Mouse (Mus musculus) bone marrow macrophage, adult 2 months (primary cell): ENCODE results near the gene Trim72. TPM values are rescaled to one million over a fixed set of nuclear protein-coding genes. Genes with fewer than 3 reads are reported as not detected.

Experiments
- H3K27ac ChIP-seq: 2 replicates; pipeline ENCODE4 v1.5.1; 2012; ENCODE audit warnings: low read depth, low read length; ENCODE audit not compliant: insufficient read depth
- H3K4me1 ChIP-seq: 2 replicates; pipeline ENCODE4 v1.6.1; 2012; ENCODE audit warnings: low read length; ENCODE audit not compliant: control insufficient read depth, insufficient read depth
- H3K4me3 ChIP-seq: 2 replicates; pipeline ENCODE4 v1.5.1; 2012; ENCODE audit warnings: mild to moderate bottlenecking, low read length, moderate library complexity; ENCODE audit not compliant: insufficient read depth
- CTCF ChIP-seq: IDR thresholded peaks from 2 replicates; pipeline ENCODE4 v1.5.1; 2012; ENCODE audit warnings: low read depth, mild to moderate bottlenecking, low read length, moderate library complexity
- POLR2A ChIP-seq: IDR thresholded peaks from 2 replicates; pipeline ENCODE4 v1.6.1; 2012; ENCODE audit warnings: mild to moderate bottlenecking, low read depth, low read length, borderline replicate concordance
- polyA plus RNA-seq: library from polyadenylated mRNA; stranded (reverse); fragments of >200 nt; gene quantifications from 2 replicates; pipeline ENCODE4 v1.2.4, GENCODE M21; 2012; ENCODE audit not compliant: missing spikeins, insufficient read depth, insufficient read length

Gene Trim72
- polyA plus RNA-seq, 1 experiment, result not detected

DNA sequence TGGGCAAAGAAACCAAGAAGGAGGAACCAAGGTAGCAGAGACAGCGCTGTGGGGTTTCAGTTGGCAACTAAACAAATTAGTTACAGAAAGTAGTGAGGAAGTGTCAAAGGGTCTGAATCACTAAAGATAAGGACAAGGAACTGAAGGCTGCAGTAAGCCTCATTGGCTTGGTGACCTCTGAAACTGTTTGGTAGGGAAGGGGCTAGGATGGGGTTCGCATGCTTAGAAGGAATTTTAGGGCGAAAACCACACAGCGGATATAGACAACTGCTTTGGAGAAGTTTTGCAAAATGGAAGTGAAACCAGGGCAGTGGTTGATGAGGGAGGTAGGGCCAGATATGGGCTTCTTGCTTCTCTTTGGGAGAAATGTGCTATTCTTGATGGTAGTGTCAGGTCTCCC, 45.1 kb downstream of the Trim72 start:
- Histone ChIP-seq H3K4me1 (peaks cover 50% of the 10 kb centered on the region), H3K4me3 (peak overlapping the region; percentile 38), H3K27ac (peak overlapping the region; percentile 90)
- no peak for TF ChIP-seq POLR2A

DNA sequence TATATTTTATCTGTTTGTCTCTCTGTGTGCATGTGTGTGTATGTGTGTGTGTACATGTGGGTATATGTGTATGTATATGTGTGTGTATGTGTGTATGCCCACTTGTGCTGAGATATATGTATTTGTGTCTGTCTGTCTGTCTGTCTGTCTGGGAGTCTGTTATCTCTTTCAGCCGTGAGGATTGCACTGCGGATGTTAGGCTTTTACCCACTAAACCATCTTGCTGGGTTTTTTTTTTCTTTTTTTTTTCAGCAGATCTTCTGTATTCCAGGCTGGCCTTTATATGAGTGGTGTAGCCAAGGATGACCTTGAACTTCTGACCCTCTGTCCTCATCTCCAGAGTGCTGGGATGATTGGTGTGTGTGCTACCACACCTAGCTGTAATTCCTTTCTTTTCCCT, 45.5 kb downstream of the Trim72 start:
- peaks cover 55% of the 10 kb centered on the region for H3K4me1 ChIP-seq
- H3K4me3 ChIP-seq, result no peak overlapping the region
- TF ChIP-seq CTCF (no peak), POLR2A (no peak)
- peak overlapping the region; percentile 90 for H3K27ac ChIP-seq

DNA sequence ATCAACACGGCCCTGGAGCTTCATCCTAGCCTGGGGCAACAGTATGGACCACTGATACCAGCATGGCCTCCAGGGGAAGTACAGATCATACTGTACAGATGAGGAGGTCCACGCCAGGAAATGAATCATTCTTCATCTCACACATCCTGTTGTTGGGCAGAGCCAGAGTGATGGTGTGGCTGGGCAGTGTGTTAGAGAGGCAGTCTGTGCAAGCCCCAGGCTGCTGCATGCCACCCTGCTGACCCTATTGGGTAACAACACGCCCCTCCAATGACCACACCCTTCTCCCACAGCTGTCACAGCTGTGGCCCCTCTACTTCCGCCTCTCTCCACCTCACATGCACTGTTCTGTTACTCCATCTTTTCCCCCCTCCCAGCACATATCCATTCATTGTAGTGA, 47.0 kb downstream of the Trim72 start:
- TF ChIP-seq POLR2A (no peak), CTCF (no peak)
- peaks cover 63% of the 10 kb centered on the region for H3K4me1 ChIP-seq
- H3K27ac ChIP-seq, result peak overlapping the region; percentile 89
- H3K4me3 ChIP-seq, result no peak overlapping the region

DNA sequence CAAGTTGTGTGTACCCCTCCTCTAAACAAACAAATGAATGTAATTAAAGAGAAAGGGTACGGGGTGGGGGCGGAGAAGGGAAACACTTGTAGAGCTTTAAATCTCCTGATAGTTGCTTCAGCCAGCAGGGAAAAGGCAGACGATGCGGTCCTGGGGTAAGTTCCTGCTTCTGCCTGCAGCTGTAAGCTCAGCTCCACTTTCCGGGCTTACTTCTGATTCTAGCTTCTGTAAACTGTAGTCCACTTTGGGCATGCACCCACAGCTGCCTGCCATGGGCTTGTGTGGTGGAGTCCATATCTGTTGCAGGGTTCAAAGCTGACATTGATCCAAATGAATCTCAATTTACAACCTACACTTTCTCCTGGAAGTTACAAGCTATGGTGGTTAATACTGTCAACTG, 49.3 kb downstream of the Trim72 start:
- TF ChIP-seq CTCF (no peak), POLR2A (no peak)
- Histone ChIP-seq H3K4me3 (no peak overlapping the region), H3K27ac (peak overlapping the region; percentile 75), H3K4me1 (peaks cover 76% of the 10 kb centered on the region)

DNA sequence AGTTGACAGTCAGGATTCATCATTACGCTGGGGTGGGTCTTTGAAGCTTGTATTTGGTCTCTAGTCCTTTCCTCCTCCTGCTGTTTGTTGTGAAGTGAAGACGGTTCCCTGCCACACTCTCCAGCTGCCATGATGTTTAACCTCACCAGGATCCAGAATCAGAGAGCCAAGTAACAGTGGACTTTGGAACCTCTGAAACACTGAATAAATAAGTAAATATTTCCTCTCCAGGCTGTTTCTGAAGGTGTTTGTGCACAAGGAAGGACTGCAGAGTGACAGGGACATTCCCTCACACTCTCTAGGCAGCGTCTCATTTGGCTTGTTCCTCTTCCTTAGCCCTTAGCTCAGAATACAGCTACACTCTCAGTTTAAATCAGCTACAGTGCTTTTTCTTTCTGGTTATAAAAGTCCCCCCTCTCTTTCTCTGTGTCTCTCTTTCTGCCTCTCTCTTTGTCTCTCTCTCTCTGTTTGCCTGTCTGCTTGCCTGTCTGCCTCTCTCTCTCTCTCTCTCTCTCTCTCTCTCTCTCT, 53.2 kb downstream of the Trim72 start:
- Histone ChIP-seq H3K4me1 (peaks cover 65% of the 10 kb centered on the region), H3K27ac (peak overlapping the region; percentile 64), H3K4me3 (no peak overlapping the region)
- no peak for TF ChIP-seq POLR2A
- TF ChIP-seq CTCF, result no peak

DNA sequence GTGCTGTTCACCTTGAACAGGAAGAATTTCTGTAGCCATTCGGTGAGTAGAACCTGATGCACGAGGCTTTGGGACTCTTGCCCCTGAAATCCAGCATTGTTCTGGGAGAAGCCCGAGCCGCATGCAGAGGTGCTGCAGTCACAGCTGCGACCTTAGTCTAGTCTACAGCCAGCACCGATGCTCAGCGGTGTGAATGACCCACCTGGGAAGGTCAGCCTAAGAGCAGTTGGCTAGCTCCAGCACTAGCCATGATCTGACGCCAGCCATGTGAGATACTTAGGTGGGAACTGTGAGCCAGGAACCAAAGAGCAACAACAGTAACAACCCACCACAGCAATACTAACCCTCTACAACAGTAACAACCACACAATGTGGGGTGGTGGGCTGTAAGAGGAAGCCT, 54.1 kb downstream of the Trim72 start:
- TF ChIP-seq POLR2A (no peak), CTCF (no peak)
- Histone ChIP-seq H3K4me1 (peaks cover 64% of the 10 kb centered on the region), H3K27ac (peak overlapping the region; percentile 86), H3K4me3 (no peak overlapping the region)

DNA sequence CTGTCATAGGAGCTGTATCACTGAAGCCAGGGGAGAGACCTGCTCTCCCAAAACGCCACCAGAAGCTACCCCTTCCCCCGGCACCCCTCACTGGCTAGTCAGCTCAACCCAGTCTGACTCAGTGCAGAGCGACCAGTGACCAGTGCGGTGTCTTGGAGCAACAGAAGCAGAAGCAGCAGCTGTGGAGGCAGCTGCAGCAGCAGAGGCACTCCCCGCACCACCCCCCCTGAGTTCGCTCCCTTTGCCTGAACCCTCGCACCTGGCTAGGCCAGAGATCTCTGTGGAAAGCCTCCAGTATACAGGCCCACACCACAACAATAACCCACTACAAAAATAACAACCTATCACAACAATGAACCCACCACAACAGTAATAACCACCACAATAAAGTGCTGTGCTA, 54.8 kb downstream of the Trim72 start:
- TF ChIP-seq POLR2A, result no peak
- TF ChIP-seq CTCF, result no peak
- peaks cover 61% of the 10 kb centered on the region for H3K4me1 ChIP-seq
- peak overlapping the region; percentile 86 for H3K27ac ChIP-seq
- H3K4me3 ChIP-seq, result no peak overlapping the region

DNA sequence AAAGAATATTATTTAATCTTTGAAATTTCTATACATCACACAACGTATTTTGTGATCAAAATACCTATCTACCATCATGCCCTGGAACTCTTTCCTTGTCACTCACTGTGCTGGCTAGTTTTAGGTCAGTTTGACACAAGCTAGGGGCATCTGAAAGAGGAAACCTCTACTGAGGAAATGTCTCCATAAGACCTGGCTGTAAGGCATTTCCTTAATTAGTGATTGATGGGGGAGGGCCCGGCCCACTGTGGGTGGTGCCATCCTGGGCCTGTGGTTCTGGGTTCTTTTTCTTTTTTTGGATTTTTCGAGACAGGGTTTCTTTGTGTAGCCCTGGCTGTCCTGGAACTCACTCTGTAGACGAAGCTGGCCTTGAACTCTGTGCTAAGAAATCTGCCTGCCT, 55.3 kb downstream of the Trim72 start:
- H3K27ac ChIP-seq, result peak overlapping the region; percentile 86
- H3K4me1 ChIP-seq, result peaks cover 60% of the 10 kb centered on the region
- H3K4me3 ChIP-seq, result no peak overlapping the region
- no peak for TF ChIP-seq CTCF
- TF ChIP-seq POLR2A, result no peak

Other genes starting within 250 kb of the Trim72 start
- gene Orai3, start 234.1 kb upstream of the Trim72 start, polyA plus RNA-seq, result 44.2 and 45.8 TPM in 2 replicates
- gene Setd1a, start 227.3 kb upstream of the Trim72 start, polyA plus RNA-seq, result 28.2 and 30.1 TPM in 2 replicates
- gene Gm49388, start 218.3 kb upstream of the Trim72 start, polyA plus RNA-seq, result not detected in 2 replicates
- gene Hsd3b7, start 203.3 kb upstream of the Trim72 start, polyA plus RNA-seq, result 43.4 and 47.9 TPM in 2 replicates
- gene Stx4a, start 179.7 kb upstream of the Trim72 start, polyA plus RNA-seq, result 152 and 168 TPM in 2 replicates
- gene Stx1b, start 179.4 kb upstream of the Trim72 start, polyA plus RNA-seq, result not detected in 2 replicates
- 14.7 and 16.7 TPM in 2 replicates for gene Zfp646, start 127.7 kb upstream of the Trim72 start, polyA plus RNA-seq
- 8.0 and 9.8 TPM in 2 replicates for gene Zfp668, start 127.1 kb upstream of the Trim72 start, polyA plus RNA-seq
- gene Prss53, start 113.0 kb upstream of the Trim72 start, polyA plus RNA-seq, result 0.86 and 1.0 TPM in 2 replicates
- gene Gm21974, start 108.5 kb upstream of the Trim72 start, polyA plus RNA-seq, result not detected in 2 replicates
- 93.3 and 116 TPM in 2 replicates for gene Vkorc1, start 108.3 kb upstream of the Trim72 start, polyA plus RNA-seq
- gene Bckdk, start 99.9 kb upstream of the Trim72 start, polyA plus RNA-seq, result 50.9 and 73.8 TPM in 2 replicates
- 23.7 and 29.1 TPM in 2 replicates for gene Kat8, start 91.4 kb upstream of the Trim72 start, polyA plus RNA-seq
- not detected in 2 replicates for gene Prss8, start 73.8 kb upstream of the Trim72 start, polyA plus RNA-seq
- 1.7 and 2.6 TPM in 2 replicates for gene Prss36, start 57.2 kb upstream of the Trim72 start, polyA plus RNA-seq
- 318 and 323 TPM in 2 replicates for gene Fus, start 36.5 kb upstream of the Trim72 start, polyA plus RNA-seq
- 126 and 140 TPM in 2 replicates for gene Pycard, start 10.1 kb upstream of the Trim72 start, polyA plus RNA-seq
- gene Itgam, start 58.7 kb downstream of the Trim72 start, polyA plus RNA-seq, result 515 and 564 TPM in 2 replicates
- 1.7 and 11.3 TPM in 2 replicates for gene Gm49368, start 58.7 kb downstream of the Trim72 start, polyA plus RNA-seq
- 5.8 and 7.0 TPM in 2 replicates for gene Itgax, start 125.6 kb downstream of the Trim72 start, polyA plus RNA-seq
- gene Itgad, start 150.4 kb downstream of the Trim72 start, polyA plus RNA-seq, result 0.52 TPM in 1 of 2 replicates, not detected in the other
- gene Cox6a2, start 202.4 kb downstream of the Trim72 start, polyA plus RNA-seq, result 1.2 TPM in 1 of 2 replicates, not detected in the other
- gene Armc5, start 233.4 kb downstream of the Trim72 start, polyA plus RNA-seq, result 14.6 and 15.0 TPM in 2 replicates
- 2.5 and 2.8 TPM in 2 replicates for gene 9130023H24Rik, start 234.1 kb downstream of the Trim72 start, polyA plus RNA-seq
- gene Tgfb1i1, start 242.9 kb downstream of the Trim72 start, polyA plus RNA-seq, result 1.2 and 1.7 TPM in 2 replicates